Mouse (Mus musculus) ovary, postnatal 36 days (tissue): ENCODE measurements around the gene Mettl23.
"Not testable (repeated sequence)": the region's sequence is repeated elsewhere in the genome, so short reads cannot be mapped to it uniquely, and the experiment has no call there.

ENCODE experiments used
- DNase-seq: peaks from one replicate; pipeline ENCODE4 v3.0.0; 2022; ENCODE audit warnings: low spot score, mixed read lengths

Gene Mettl23

GRCm38 (mm10) chr11:116848086-116848876 is 5.2 kb downstream of the Mettl23 start:
- DNase-seq, result no peak

DNA sequence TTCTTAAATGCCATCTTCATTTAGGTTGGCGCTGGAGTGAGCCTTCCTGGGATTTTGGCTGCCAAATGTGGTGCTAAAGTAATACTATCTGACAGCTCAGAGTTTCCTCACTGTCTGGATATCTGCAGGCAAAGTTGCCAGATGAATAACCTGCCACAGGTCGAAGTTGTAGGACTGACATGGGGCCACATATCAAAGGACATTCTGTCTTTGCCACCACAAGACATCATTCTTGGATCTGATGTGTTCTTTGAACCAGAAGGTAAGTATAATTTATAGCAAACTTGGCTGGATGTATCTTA is 5.8 kb downstream of the Mettl23 start:
- DNase-seq, result not testable (repeated sequence)

GRCm38 (mm10) chr11:116849587-116849986 is 6.5 kb downstream of the Mettl23 start:
- DNase-seq, result no peak

- DNase-seq, result no peak
Observed at GRCm38 (mm10) chr11:116850085-116850484, 7.0 kb downstream of the Mettl23 start.

- DNase-seq, result no peak
Observed at GRCm38 (mm10) chr11:116850833-116851477, 7.9 kb downstream of the Mettl23 start.

DNA sequence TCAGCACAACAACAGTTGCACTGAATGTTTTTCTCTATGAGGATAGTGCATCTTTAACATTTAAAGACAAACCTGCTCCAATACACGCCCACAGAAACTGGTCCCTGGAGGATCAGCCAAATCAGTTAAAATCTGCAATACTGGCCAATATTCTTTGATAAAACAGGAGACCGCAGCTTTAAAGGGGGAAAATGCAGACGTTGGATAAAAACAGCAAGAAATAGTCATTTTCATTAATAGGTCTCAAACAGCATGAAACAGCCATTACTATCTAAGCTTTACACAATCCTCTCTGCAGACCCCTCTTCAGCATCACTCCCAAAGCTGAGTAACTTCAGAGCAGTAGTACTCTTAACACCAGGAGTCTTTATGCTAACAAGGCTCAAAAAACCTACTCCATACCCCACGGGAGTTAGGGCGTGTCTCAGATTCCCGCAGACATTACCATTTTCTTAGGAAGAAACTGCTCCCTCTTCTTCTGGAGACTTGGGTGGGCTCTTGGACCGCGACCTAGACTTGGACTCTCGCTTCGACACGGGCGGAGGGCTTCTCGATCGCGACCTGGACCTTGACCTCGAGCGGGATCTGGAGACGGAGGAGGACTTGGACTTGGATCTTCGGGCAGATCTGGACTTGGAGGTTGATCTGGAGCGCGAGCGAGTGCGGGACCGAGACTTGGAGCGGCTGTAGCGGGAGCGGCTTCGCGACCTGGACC is 8.7 kb downstream of the Mettl23 start:
- DNase-seq, result no peak

GRCm38 (mm10) chr11:116852291-116852890 is 9.3 kb downstream of the Mettl23 start, which contains the start of gene Mfsd11:
Mfsd11 (plus strand) TSS chr11:116852440.
- peak; percentile 81 for DNase-seq

- DNase-seq, result peak; percentile 97
Observed at GRCm38 (mm10) chr11:116852891-116853511, 9.9 kb downstream of the Mettl23 start, which contains the start of gene Srsf2. Srsf2 (minus strand) TSS chr11:116853094.

- peak; percentile 97 for DNase-seq
Observed at GRCm38 (mm10) chr11:116853512-116853928, 10.4 kb downstream of the Mettl23 start.

GRCm38 (mm10) chr11:116854279-116854678 is 11.2 kb downstream of the Mettl23 start:
- no peak for DNase-seq

- DNase-seq, result no peak
Observed at GRCm38 (mm10) chr11:116857183-116857850, 14.2 kb downstream of the Mettl23 start.

- DNase-seq, result no peak
Observed at GRCm38 (mm10) chr11:116864444-116864843, 21.4 kb downstream of the Mettl23 start.

GRCm38 (mm10) chr11:116865945-116866585 is 23.0 kb downstream of the Mettl23 start:
- DNase-seq, result no peak

DNA sequence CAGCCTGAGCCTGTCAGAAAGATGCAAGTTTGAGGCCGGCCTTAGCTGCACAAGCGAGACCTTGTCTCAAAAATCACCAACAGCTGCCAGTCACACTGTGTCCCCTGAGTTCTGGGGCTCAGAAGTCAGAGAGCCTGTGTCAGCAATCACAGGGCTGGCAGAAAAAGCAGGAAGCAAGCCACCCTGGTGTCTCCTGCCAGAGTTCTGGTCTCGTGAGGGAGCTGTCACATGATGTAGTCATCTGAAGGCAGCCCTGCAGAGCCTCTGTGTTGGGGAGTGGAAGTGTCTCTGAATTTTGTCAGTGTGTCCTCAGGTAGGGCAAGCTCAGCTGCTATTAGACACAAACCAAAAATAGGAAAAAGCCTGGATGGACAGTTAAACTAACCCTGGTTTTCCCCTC is 25.1 kb downstream of the Mettl23 start:
- DNase-seq, result peak; percentile 22

DNA sequence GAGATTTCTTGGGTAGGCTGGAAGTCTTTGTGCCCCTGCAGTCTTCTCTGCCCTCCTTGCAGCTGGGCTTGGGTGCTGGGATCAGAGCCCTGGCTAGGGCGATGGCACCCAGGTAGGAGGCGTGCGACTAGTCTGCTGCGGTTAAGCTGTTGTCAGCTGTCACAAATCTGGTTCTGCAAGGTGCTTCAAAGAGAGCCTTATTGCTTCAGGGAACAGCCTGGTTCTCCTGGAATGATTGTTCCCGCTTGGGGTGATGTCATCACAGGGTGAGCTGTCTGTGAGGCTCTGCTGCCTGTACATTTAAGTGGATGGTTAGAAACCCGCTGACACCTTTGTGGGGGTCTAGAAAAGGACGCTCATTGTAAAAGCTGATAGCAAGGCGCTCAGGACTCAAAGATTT is 26.1 kb downstream of the Mettl23 start:
- DNase-seq, result no peak

GRCm38 (mm10) chr11:116869641-116870040 is 26.6 kb downstream of the Mettl23 start:
- DNase-seq, result no peak

DNA sequence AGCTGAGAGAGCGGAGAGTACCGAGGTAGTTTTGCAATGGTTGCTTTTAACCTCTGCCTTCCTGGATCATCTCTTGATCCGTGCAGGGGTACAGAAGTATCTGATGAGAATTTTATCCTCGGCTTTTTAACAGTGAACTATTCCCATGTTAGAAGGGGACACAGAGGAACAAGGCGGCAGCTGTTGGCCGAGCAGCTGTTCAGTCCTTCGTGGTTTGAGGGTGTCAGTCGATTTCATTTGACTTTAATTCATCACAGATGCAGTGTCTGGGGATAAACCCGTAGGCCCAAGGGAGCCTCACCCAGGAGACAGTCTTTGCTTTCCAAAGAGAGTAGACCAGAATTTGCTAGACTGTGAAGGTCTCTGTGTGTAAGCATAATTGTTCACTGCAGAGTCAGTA is 28.5 kb downstream of the Mettl23 start:
- no peak for DNase-seq

DNA sequence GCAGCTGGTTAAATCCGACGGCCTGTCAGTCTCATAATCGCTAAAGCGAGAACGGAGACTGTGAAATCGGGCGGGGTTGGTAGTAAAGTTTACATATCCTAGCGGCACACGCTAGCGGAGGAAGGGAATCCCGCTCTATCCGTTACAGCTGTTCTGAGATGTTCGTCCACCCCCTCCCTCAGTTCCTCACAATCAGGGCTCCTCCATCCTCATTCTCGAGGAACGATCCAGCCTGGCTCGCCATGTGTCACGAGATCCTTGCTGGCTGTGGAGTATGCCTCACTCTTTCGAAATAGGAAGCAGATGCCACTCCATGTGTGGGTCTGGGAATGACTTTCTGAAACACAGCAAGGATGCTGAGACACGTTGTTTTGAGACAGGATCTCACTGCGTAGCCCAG is 30.9 kb downstream of the Mettl23 start:
- no peak for DNase-seq

DNA sequence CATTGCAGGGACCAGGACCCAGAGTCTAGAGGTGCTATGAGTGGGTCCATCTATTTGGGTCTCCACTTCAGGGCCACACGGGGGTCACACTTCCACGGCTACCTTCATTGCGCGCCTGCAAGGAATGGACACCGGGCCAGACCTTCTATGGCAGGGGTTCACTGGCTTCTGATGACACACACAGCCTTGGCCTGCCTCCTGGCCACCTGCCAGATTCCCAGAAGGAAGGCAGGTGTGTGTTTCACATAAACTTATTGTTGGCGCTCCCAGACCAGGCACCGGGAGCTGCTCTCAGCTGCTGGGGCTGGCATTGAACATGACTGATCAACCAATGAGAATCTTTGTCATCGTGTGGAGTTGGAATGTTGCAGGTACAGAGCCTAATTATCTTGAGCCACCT is 35.4 kb downstream of the Mettl23 start:
- no peak for DNase-seq

DNA sequence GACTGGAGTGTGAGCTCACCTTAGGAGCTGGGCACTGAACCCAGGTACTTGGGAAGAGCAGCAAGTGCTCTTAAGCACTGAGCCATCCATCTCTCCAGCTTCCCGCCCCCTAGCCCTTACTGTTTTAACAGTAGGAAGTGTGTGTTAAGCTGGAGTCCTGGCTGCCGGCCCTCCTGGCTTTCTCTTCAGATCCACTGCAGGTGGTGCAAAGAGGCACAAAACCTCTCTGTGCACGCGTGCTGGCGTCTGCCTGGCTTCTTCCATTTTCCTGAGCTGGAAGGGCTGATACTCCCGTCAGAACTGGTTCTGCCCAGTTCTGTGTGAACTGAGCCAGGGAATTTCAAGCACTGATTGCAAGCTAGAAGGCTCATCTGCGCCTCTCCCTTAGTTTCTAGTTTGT is 37.8 kb downstream of the Mettl23 start:
- no peak for DNase-seq

DNA sequence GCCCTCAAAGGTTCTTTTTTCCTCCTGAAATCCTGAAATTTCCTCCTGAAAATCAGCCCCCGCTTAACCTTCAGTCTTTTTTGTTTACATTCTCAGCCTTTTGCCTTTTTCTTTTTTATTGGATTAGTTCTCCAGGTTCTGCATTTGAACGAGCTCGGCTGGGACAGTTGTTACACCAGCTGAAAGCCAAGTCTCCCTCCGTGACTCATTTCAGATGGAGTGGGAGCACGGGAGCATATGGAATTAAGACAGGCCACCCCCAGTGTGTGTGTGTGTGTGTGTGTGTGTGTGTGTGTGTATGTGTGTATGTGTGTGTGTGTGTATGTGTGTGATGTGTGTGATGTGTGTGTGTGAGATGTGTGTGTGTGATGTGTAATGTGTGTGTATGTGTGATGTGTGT is 38.4 kb downstream of the Mettl23 start:
- no peak for DNase-seq
